Mouse (Mus musculus) forebrain, embryonic 15.5 days (tissue): ENCODE measurements around the gene Tor4a. TPM values are rescaled to one million over a fixed set of nuclear protein-coding genes. Genes with fewer than 3 reads are reported as not detected.
A peak's percentile ranks its signal among the peaks of the same experiment; 100 is the strongest.

Experiments used
- ATAC-seq: fragments of 200-750 bp; cut with Nextera tagmentation; replicated peaks from 2 replicates; pipeline ENCODE4 v1.8.0; 2017; ENCODE audit warnings: mild to moderate bottlenecking, moderate TSS enrichment, moderate library complexity
- H3K27ac ChIP-seq: fragments of 300-500 bp; sonication (generic); replicated peaks from 2 replicates; pipeline ENCODE4 v1.5.1; 2015; ENCODE audit warnings: mild to moderate bottlenecking, inconsistent platforms
- H3K27me3 ChIP-seq: fragments of 300-500 bp; sonication (generic); 2 replicates; pipeline ENCODE4 v1.6.1; 2015; ENCODE audit warnings: inconsistent platforms
- H3K36me3 ChIP-seq: fragments of 300-500 bp; sonication (generic); 2 replicates; pipeline ENCODE4 v1.6.1; 2015; ENCODE audit warnings: mild to moderate bottlenecking, inconsistent platforms
- H3K4me1 ChIP-seq: fragments of 300-500 bp; sonication (generic); 2 replicates; pipeline ENCODE4 v1.6.1; 2015; ENCODE audit warnings: inconsistent platforms
- H3K4me2 ChIP-seq: fragments of 300-500 bp; sonication (generic); replicated peaks from 2 replicates; pipeline ENCODE4 v1.6.1; 2015; ENCODE audit warnings: mild to moderate bottlenecking, inconsistent platforms
- H3K4me3 ChIP-seq: fragments of 300-500 bp; sonication (generic); 2 replicates; pipeline ENCODE4 v1.5.1; 2015; ENCODE audit warnings: mild to moderate bottlenecking, inconsistent platforms
- H3K9ac ChIP-seq: fragments of 300-500 bp; sonication (generic); replicated peaks from 2 replicates; pipeline ENCODE4 v1.6.1; 2015; ENCODE audit warnings: mild to moderate bottlenecking, inconsistent platforms
- H3K9me3 ChIP-seq: fragments of 300-500 bp; sonication (generic); 2 replicates; pipeline ENCODE4 v1.6.1; 2016; ENCODE audit warnings: inconsistent platforms
- WGBS: fragments of 180-500 bp; shearing (Covaris S2); methylation state at CpG from one replicate; pipeline ENCODE4 v1.1.7; 2015; ENCODE audit warnings: mixed read lengths; 5-methylcytosine and 5-hydroxymethylcytosine counted together
- polyA plus RNA-seq: library from polyadenylated mRNA; unstranded; fragments of >200 nt; fragmentation: Nextera tagmentation; extraction: Ambion mirVana; gene quantifications from 2 replicates; pipeline ENCODE4 v1.2.1, GENCODE M21; 2015

The Tor4a gene
- 1.3 and 1.6 TPM in 2 replicates for polyA plus RNA-seq

DNA sequence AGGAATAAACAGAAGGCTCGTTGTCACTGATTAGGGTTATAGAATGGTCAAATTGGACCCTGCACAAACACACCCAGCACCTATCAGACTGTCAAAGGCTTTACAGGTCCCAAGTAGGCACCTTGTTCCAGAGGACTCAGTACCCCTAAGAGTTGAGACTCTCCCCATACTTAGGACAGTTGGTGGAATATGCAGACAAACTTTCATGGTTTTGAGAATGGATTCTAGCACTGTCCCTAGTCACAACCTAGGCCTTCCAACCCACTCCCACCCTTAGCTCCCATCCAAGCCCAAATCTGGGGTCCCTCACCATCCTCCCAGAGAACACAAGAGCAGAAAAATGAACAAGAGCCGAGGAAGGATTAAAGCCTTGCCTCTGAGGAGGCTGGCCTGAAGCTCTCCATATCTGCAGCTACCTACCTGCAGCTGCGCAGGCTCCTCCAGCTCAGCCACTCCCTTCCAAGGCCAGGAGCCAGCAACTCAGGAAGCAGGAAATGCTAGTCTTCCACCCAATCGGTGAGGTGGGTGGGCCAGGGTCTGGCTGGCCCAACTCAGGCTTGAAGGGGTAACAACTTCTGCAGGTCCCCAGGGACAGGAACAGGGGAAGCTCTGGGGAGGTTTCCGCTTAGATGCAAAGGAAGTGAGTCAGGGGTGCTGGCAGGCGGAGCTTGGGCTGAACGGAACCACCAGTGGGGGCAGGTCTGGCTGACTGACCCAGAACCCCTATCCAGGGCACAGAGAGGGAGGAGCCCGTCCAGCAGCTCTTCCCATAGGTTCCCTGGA lies at the start of gene Tor4a:
TSS of gene Tor4a (minus strand) at position 715 of the 783 bp plus-strand sequence.
- H3K36me3 ChIP-seq, result peaks cover 23% of the 10 kb centered on the region
- H3K9ac ChIP-seq, result no peak within 1 kb of the TSS
- peaks cover 29% of the 10 kb centered on the region for H3K27me3 ChIP-seq
- whole genome bisulfite sequencing, result 15% methylated on average over 8 of the region's 8 CpGs
- no peaks in the 10 kb centered on the region for H3K9me3 ChIP-seq
- no peak within 1 kb of the TSS for H3K27ac ChIP-seq
- H3K4me1 ChIP-seq, result 0 out of 2 replicates have a peak, but pooled peaks cover 3% of the 10 kb centered on the region
- H3K4me3 ChIP-seq, result no peak within 1 kb of the TSS
- ATAC-seq, result no peak
- H3K4me2 ChIP-seq, result no peak within 1 kb of the TSS

- no peaks in the 10 kb centered on the region for H3K27me3 ChIP-seq
- peaks cover 29% of the 10 kb centered on the region for H3K4me1 ChIP-seq
- no peak overlapping the region for H3K27ac ChIP-seq
- H3K36me3 ChIP-seq, result peaks cover 24% of the 10 kb centered on the region
- WGBS, result 91% methylated on average over 4 of the region's 4 CpGs
- no peak overlapping the region for H3K9ac ChIP-seq
- no peaks in the 10 kb centered on the region for H3K9me3 ChIP-seq
- no peak overlapping the region for H3K4me2 ChIP-seq
- no peak for ATAC-seq
- H3K4me3 ChIP-seq, result no peak overlapping the region
These were observed 47.5 kb upstream of the Tor4a start for GRCm38 (mm10) chr2:25244144-25244543.

- Histone ChIP-seq H3K4me1 (peaks cover 29% of the 10 kb centered on the region), H3K9me3 (no peaks in the 10 kb centered on the region), H3K4me2 (peak overlapping the region; percentile 91), H3K9ac (peak overlapping the region; percentile 73), H3K36me3 (peaks cover 21% of the 10 kb centered on the region; the same call in 1 of the 2 replicates), H3K4me3 (peak overlapping the region; percentile 59), H3K27ac (no peak overlapping the region), H3K27me3 (no peaks in the 10 kb centered on the region)
- WGBS, result 77% methylated on average over 8 of the region's 8 CpGs
- no peak for ATAC-seq
These were observed 46.7 kb upstream of the Tor4a start for GRCm38 (mm10) chr2:25243342-25243741.

DNA sequence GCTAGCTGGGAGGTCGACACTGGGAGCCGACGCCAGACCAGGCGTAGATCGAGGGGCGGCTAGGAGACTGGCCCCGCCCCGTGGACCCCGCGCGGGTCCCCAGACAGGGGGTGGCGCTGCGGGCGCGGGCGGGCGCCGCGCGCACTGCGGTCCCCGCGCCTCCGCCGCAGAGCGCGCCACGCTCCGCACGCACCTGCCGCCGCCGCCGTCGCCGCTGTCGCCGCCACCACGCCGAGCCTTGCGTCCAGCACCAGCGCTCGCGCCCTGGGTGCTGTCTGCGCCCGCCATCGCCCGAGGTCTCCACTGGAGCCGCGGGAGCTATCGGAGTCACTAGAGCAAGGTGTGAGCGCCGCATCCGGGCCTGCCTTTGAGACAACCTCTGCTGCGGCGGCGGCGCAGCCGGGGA lies 45.4 kb upstream of the Tor4a start, which contains the start of the genes Rnf208 and Cysrt1:
TSS of gene Rnf208 (plus strand) at position 155 of the 406 bp plus-strand sequence.
TSS of gene Cysrt1 (minus strand) at position 352 of the 406 bp plus-strand sequence.
- peak within 1 kb of the TSS; percentile 77 for H3K27ac ChIP-seq

GRCm38 (mm10) chr2:25241438-25241775 lies 44.7 kb upstream of the Tor4a start:
- Histone ChIP-seq H3K36me3 (peaks cover 9% of the 10 kb centered on the region; the same call in 1 of the 2 replicates), H3K9me3 (no peaks in the 10 kb centered on the region), H3K4me3 (peak overlapping the region; percentile 59), H3K27me3 (peaks cover 5% of the 10 kb centered on the region; the same call in 1 of the 2 replicates), H3K4me1 (peaks cover 29% of the 10 kb centered on the region), H3K4me2 (peak overlapping the region; percentile 91), H3K9ac (peak overlapping the region; percentile 73), H3K27ac (peak overlapping the region; percentile 77)
- 17% methylated on average over 6 of the region's 6 CpGs for WGBS
- ATAC-seq, result peak; percentile 15; the same call in 1 of the 2 replicates

More for the DNA sequence above, 45.4 kb upstream of the Tor4a start, which contains the start of the genes Rnf208 and Cysrt1:
- H3K9ac ChIP-seq, result peak within 1 kb of the TSS; percentile 73
- WGBS, result under 1% methylated on average over 57 of the region's 59 CpGs
- H3K9me3 ChIP-seq, result no peaks in the 10 kb centered on the region
- peaks cover 5% of the 10 kb centered on the region; the same call in 1 of the 2 replicates for H3K27me3 ChIP-seq
- peaks cover 29% of the 10 kb centered on the region for H3K4me1 ChIP-seq
- H3K4me2 ChIP-seq, result peak within 1 kb of the TSS; percentile 91
- peaks cover 12% of the 10 kb centered on the region; the same call in 1 of the 2 replicates for H3K36me3 ChIP-seq
- ATAC-seq, result peak; percentile 49
- H3K4me3 ChIP-seq, result peak within 1 kb of the TSS; percentile 59

- ATAC-seq, result peak; percentile 84
- Histone ChIP-seq H3K27me3 (peaks cover 5% of the 10 kb centered on the region; the same call in 1 of the 2 replicates), H3K4me2 (peak overlapping the region; percentile 91), H3K9ac (peak overlapping the region; percentile 49), H3K4me1 (peaks cover 29% of the 10 kb centered on the region), H3K9me3 (no peaks in the 10 kb centered on the region), H3K27ac (peak overlapping the region; percentile 77), H3K36me3 (peaks cover 4% of the 10 kb centered on the region; the same call in 1 of the 2 replicates), H3K4me3 (peak overlapping the region; percentile 59)
- under 1% methylated on average over 29 of the region's 29 CpGs for WGBS
These were observed 44.2 kb upstream of the Tor4a start for GRCm38 (mm10) chr2:25240723-25241437.

DNA sequence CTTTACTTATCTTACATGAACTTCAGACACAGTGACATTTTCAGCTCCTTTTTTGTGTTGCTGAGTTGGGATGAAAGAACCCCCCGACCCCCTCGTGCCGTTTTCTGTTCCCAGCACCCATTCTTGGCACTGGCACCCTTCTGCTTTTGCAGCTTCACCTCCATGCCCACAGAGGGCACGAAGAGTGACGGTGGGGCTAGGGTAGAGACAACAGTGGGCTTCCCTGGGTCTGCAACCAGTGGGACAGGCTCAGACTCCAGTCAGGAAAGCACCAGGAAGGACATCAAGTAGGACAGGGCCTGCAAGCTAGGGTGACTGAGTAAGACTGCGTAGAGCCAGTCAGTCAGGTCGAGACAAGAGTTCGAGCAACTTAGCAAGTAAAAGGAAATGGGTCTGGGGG lies 43.6 kb upstream of the Tor4a start:
- WGBS, result 42% methylated on average over 8 of the region's 8 CpGs
- Histone ChIP-seq H3K9me3 (no peaks in the 10 kb centered on the region), H3K27me3 (peaks cover 5% of the 10 kb centered on the region; the same call in 1 of the 2 replicates), H3K4me1 (peaks cover 29% of the 10 kb centered on the region), H3K9ac (peak overlapping the region; percentile 49), H3K4me2 (peak overlapping the region; percentile 91), H3K4me3 (peak overlapping the region; percentile 59), H3K36me3 (no peaks in the 10 kb centered on the region), H3K27ac (peak overlapping the region; percentile 77; the same call in 1 of the 2 replicates)
- ATAC-seq, result peak; percentile 33

DNA sequence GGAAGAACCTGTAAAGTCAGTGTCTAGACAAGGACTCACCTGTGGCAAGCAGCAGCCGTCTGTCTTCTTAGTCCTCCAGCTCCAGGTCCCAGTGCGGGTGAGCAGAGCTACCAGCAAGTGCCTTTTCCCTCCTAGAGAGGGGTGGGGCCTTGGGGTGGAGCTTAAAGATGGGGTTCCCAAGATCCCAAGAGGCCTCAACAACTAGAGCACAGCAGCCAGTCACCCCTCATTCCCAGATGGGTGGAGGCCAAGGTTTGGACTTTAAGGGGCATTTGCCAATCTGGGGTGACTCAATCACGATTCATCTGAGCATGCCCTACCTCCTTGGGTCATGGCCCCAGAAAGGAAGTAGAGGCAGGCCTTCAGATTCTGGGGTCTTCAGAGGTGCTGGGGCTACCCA lies 43.1 kb upstream of the Tor4a start:
- Histone ChIP-seq H3K4me1 (peaks cover 29% of the 10 kb centered on the region), H3K9ac (no peak overlapping the region), H3K4me2 (no peak overlapping the region), H3K36me3 (no peaks in the 10 kb centered on the region), H3K27me3 (peaks cover 5% of the 10 kb centered on the region; the same call in 1 of the 2 replicates), H3K4me3 (no peak overlapping the region), H3K9me3 (no peaks in the 10 kb centered on the region), H3K27ac (no peak overlapping the region)
- WGBS, result 89% methylated on average over 3 of the region's 3 CpGs
- no peak for ATAC-seq

- H3K4me2 ChIP-seq, result no peak overlapping the region
- no peaks in the 10 kb centered on the region for H3K36me3 ChIP-seq
- no peaks in the 10 kb centered on the region for H3K9me3 ChIP-seq
- peaks cover 5% of the 10 kb centered on the region; the same call in 1 of the 2 replicates for H3K27me3 ChIP-seq
- no peak overlapping the region for H3K27ac ChIP-seq
- H3K4me1 ChIP-seq, result peaks cover 21% of the 10 kb centered on the region
- no peak for ATAC-seq
- no peak overlapping the region for H3K4me3 ChIP-seq
- H3K9ac ChIP-seq, result no peak overlapping the region
These were observed 41.4 kb upstream of the Tor4a start for GRCm38 (mm10) chr2:25238106-25238505.

- Histone ChIP-seq H3K36me3 (no peaks in the 10 kb centered on the region), H3K9ac (no peak overlapping the region), H3K4me2 (no peak overlapping the region), H3K4me3 (no peak overlapping the region), H3K4me1 (peaks cover 15% of the 10 kb centered on the region), H3K27ac (no peak overlapping the region), H3K27me3 (peaks cover 5% of the 10 kb centered on the region; the same call in 1 of the 2 replicates), H3K9me3 (no peaks in the 10 kb centered on the region)
- WGBS, result 71% methylated on average over 4 of the region's 4 CpGs
- ATAC-seq, result no peak
These were observed 40.8 kb upstream of the Tor4a start for GRCm38 (mm10) chr2:25237522-25237921.

GRCm38 (mm10) chr2:25236614-25237013 lies 39.9 kb upstream of the Tor4a start, which contains the start of gene Rnf224:
Rnf224 (minus strand) TSS chr2:25236787.
- Histone ChIP-seq H3K4me3 (no peak within 1 kb of the TSS), H3K4me1 (peaks cover 12% of the 10 kb centered on the region), H3K9me3 (no peaks in the 10 kb centered on the region), H3K36me3 (no peaks in the 10 kb centered on the region), H3K27me3 (peaks cover 5% of the 10 kb centered on the region; the same call in 1 of the 2 replicates), H3K4me2 (no peak within 1 kb of the TSS), H3K27ac (no peak within 1 kb of the TSS), H3K9ac (no peak within 1 kb of the TSS)
- 31% methylated on average over 8 of the region's 8 CpGs for WGBS
- ATAC-seq, result no peak
